Mouse (Mus musculus) stomach, postnatal 0 days (tissue): Measurements from ENCODE around the gene Sqstm1.

Experiments
- CTCF ChIP-seq: IDR thresholded peaks from 2 replicates; pipeline ENCODE4 v1.5.1; 2016; ENCODE audit warnings: antibody characterized with exemption, low read depth, mild to moderate bottlenecking, moderate library complexity
- EP300 ChIP-seq: optimal IDR thresholded peaks from 2 replicates; pipeline ENCODE3; 2016; ENCODE audit warnings: antibody characterized with exemption

GRCm38 (mm10) chr11:50200613-50201012 lies 10.0 kb downstream of the Sqstm1 start:
- TF ChIP-seq CTCF (no peak), EP300 (no peak)
